Mouse (Mus musculus) cerebellum, adult 11 months (tissue): Measurements from ENCODE around the gene Gm49358.
A peak's percentile ranks its signal among the peaks of the same experiment; 100 is the strongest.

ENCODE experiments used
- DNase-seq: peaks from one replicate; pipeline ENCODE4 v3.0.0; 2022

Gm49358 gene

GRCm38 (mm10) chr10:86763672-86764071, at the start of gene Gm49358:
Gene Gm49358, plus strand, starts transcription at chr10:86763972.
- no peak for DNase-seq

- no peak for DNase-seq
Measured at GRCm38 (mm10) chr10:86727548-86727980, 36.2 kb upstream of the Gm49358 start.

- DNase-seq = no peak
Measured at GRCm38 (mm10) chr10:86728176-86728575, 35.6 kb upstream of the Gm49358 start.

DNA sequence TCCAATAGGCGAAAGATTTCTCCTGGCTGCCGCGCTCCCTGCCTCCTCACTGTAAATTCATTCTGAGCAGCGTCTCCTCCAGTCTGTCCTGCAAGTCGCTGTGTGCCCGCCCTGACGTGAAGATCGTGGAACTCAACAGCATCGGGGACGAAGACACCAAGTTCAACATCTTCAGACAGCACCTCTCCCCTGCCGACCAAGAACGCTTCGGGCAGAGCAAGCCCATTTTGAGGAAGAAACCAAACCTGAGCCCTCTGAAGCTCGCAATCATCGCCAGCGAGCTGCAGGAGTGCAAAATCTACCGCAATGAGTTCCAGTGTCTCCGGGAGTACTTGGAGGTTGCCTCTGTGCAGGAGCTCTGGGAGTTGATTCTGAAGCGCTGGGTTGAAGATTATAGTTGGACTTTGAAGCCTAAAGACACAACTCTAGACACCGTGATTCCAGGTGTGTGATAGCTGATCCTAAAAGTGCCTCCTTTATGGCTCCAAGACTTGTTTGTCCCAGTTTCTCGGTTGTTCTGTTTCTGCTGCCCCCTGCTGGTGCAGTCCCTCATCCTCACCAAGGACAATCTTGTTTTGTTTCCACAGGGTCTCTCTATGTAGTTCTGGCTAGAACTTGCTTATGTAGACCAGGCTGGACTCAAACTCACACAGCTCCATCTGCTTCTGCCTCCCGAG, 32.8 kb upstream of the Gm49358 start:
- DNase-seq = peak; percentile 75

- DNase-seq = no peak
Measured at GRCm38 (mm10) chr10:86731500-86731863, 32.3 kb upstream of the Gm49358 start.

DNA sequence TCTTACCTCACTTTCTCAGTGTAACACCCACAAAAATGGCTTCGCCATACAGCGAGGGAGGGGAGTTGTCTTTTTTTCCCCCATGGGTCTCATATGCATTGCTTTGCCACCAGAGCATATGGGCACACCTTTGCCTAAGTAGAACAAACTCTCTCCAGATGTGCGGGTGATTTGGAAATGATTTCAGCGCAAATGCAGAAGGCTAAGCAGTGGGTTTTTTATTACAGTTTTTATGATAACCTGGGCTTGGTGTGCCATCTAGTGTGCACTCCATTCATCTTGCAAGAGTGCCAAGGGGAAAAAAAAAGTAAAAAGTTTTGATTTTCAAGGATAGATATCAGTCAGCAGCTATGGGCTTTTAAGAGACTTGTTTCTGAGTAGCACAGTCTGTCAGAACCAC, 28.7 kb upstream of the Gm49358 start:
- no peak for DNase-seq

DNA sequence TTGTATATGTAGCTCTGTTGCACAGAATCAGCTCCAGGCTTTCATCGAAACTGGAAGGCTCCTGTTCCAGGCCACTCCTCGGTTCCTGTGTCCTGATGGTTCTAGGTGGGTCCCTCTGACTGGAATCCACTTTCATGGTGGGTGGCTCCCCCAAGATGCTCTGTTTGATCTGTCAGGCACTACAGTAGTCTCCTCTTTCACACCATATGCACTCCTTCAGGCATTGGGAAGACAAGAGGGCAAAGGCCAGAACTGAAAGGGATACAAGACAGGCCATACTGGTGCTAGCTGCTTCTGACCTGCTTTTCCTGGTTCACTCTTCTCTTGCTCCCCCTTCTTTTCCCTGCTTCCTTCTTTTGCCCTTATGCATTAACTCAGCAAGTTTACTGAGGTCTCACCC, 20.9 kb upstream of the Gm49358 start:
- DNase-seq = no peak

GRCm38 (mm10) chr10:86744306-86744705, 19.5 kb upstream of the Gm49358 start:
- no peak for DNase-seq

DNA sequence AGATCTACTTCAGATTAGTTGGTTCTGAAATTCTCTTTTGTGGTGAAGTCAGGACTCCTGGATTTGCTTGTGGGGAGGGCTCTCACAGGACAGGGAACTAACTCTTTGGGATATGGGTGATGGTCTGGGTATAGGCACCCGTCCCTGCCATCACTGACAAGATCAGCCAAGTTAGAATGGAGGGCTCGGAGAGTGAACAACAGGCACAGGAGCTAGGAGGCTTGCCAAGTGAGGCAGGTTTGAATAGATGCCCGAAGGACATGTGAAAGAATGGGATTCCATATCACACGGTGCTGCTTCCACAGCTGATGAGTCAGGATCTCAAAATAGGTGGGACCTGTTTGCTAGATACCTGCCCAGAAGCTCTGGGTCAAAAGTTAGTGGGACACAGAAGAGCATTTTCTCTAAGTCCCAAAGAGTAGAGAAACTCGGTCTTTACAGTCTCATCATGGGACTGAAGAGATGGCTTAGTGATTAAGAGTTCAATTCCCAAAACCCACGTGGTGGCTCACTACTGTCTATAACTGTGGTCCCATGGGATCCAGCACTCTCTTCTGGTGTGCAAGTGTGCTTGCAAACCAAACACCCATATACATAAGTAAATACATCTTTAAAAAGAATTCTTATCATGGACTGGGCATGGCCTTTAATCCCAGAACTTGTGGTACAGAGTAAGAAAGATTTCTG, 7.8 kb upstream of the Gm49358 start:
- DNase-seq = no peak

- DNase-seq = no peak
Measured at GRCm38 (mm10) chr10:86757724-86758123, 6.0 kb upstream of the Gm49358 start.

- no peak for DNase-seq
Measured at GRCm38 (mm10) chr10:86758211-86758610, 5.6 kb upstream of the Gm49358 start.

DNA sequence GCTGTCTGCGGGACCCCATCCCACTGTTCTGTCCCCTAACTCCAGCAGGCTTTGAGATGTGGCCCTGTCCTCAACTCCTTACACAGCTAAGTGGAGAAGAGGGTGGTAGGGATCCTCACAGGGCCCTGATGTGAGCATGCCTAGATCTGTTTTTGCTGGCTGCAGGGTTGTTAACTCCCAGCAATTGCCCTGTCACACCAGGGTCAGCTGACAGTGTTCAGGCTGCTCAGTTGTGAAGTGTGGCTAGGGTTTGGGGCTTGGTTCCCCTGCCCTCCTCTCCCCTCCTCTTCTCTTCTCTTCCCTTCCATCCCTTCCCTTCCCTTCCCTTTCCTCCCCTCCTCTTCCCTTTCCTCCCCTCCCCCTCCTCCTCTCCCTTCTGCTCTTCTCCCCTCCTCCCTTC, 2.5 kb upstream of the Gm49358 start:
- DNase-seq = no peak

DNA sequence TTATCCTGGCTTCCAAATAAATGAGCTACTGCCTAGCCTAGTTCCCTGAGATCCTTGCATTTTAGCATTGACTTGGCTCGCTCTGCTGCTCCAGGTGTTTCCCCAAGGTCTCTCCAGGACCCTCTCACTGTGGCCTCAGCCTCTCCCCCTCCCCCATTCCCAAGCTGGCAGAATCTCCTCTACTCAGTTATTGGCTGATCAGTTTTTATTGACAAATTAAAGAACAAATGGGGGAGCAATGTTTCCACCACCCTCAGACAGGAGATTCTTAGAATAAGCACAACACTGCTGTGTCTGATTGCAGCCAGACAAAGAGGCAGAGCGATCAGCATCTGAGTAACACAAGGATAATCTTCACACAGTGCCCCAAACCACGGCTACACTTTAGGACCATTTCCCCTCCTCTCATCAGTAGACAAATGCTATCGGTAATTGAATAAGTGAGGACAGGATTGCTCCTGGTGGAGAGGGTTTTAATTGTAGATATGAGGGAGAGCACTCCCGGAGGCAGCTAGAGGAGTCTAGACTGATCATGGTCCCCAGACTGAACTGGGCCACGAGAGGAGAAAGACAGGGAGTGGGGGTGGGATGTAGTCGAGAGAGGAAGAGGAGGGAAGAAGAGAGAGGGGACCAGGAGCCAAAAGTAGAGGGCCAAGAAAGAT, 1.9 kb upstream of the Gm49358 start:
- DNase-seq = no peak

DNA sequence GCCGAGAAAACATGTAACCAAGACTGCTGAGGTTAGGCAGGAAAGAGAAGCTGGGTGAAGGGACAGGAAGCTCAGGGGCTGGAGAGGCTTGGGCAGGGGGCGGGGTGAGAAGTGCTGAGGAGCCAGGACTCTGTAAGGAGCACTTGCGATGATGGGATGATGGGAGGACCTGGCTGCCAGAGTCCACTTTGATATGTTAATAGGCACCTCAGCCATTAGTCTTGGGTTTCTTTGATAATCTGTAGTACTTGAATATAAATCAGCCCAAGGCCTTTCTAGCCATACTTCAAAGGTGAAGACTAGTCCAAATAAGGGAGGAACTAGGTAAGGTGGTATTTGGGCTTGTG, 1.4 kb upstream of the Gm49358 start:
- no peak for DNase-seq

DNA sequence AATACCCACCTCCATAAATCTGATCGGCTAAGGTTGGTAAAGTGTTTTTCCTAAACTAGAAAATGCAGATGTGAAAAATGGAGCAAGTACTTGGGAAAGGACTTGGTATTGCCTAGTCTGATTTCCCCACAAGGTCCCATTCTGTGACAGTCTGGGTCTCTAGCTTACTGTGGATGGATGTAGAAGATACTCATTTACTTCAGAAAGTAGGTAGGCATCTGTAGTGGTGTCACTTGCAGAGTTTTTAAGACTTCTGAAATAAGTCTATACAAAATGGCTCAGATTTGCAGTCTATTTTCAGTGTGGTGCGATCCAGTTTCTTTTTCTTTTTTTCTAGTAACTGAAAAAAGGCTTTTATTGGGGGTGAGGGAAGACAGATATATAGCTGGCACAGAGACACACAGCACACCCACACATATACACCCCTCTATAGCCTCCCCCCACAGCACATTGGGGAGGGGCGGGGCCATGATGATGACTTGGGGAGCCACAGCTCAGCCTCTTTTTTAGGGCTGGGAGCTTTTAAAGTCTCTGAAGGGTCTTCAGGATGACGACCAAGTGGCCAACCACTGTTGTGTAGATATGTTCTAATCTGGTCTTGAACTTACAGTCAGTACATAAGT, 1.7 kb downstream of the Gm49358 start:
- DNase-seq = no peak

- DNase-seq = no peak
Measured at GRCm38 (mm10) chr10:86769216-86769615, 5.4 kb downstream of the Gm49358 start.

DNA sequence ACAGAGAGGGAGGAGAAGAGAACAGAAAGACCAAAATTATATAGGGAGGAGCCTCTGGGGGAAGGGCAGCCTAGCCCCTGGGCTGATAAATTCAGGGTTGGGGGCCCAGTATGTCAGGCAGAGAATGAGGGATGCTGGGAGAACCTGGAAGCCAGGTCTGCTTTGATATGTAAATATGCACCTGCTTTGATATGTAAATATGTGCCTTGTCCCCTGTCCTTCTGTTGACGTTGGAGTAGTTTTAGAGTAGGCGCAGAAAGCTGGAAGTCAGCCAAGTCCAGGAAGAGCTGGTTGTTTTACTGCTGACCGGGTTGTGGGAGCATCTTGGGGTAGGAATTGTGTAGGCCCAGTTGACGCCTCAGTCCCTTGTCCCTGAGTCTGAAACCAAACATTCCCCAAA, 6.0 kb downstream of the Gm49358 start:
- no peak for DNase-seq

- no peak for DNase-seq
Measured at GRCm38 (mm10) chr10:86771701-86772100, 7.9 kb downstream of the Gm49358 start.

- no peak for DNase-seq
Measured at GRCm38 (mm10) chr10:86772231-86772631, 8.5 kb downstream of the Gm49358 start.

- DNase-seq = no peak
Measured at GRCm38 (mm10) chr10:86773360-86773759, 9.6 kb downstream of the Gm49358 start.

DNA sequence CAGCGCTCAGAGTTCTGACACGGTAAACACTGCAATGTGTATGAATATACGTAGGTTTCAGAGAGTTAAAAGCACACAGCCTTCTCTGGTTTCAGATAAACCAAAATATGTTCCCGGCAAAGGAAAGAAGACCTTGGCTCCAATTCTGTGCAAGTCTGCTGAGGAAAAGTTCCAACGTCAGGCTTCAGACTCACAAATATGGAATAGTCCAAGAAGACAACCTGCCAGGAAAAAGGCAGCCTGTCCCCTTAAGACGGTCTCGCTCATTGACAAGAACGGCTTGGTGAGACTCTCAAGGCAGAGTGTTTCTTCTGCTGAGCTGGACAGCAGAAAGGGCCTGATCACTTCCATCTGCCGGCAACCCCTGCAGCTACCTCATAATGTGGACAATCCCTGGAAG, 12.5 kb downstream of the Gm49358 start:
- no peak for DNase-seq

DNA sequence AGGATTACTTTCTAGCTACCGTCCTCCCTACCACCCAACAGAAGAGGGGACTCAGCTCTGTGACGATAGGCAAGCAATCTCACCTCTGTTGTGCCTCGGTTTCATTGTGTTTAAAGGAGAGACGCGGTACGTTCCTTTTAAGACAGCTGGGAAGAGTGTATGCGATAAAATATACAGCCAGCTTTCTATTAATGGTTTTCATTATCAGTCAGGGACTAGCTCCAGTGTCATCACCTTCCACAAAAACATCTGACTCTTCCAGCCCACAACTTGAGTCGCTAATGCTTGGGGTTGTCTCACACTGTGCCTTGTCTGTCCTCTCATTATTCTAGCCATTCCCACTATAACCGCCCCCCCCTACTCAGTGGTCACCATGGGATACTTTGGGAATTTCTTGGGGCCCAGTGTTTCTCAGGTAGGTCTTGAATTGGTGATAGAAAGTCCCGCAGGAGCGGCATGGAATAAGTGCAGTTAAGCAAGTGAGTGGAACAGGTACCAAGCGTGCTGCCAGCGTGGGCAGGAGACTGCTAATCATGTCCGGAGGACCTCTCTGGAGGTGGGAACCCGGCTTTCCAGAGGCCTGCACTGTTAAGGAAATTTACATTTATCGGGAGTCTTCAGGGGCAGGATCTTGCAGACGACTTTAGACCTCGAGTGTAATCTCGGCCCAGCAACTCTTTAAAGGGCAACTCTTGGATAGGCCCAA, 14.0 kb downstream of the Gm49358 start:
- DNase-seq = no peak

DNA sequence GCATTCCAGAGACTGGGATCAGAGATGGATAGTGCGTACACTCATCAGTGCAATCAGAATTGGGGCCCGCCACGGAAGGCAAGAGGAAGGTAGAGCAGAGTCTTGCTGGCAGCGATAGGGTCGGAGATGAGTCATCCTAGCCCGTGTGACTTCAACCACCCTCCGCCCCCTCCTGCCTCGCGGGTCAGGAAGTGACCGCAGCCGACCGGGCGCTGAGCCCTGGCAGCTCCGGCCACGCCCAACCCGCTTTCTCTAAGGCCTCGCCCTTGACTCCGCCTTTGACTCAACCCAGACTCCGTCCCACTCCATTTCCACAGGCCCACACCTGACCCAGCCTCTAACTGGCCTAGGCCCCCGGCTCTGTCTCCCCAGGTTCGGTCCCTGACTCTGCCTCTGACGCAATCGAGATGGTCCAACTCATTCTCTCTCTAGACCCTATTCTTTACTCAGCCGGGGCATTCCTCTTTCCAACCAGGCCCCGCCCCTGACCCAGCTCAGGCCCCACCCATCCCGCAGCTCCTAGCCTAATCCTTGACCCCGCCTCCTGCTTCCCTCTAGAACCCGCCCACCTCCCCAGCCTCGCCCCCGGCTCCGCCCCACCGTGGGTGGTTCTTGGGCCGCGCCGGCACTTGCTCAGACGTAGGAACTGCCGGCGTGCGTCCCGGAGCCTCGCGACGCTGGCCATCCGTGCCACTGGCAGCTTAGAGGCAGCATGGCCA, 14.8 kb downstream of the Gm49358 start, which contains the start of gene Nt5dc3:
Gene Nt5dc3 (plus strand): TSS at position 608 of the 719 bp plus-strand sequence.
- peak; percentile 97 for DNase-seq
